Mouse (Mus musculus) embryonic facial prominence, embryonic 11.5 days (tissue): ENCODE measurements around the gene Tsen54. TPM values are rescaled to one million over a fixed set of nuclear protein-coding genes. Genes with fewer than 3 reads are reported as not detected.

Experiments used
- ATAC-seq: fragments of 200-750 bp; cut with Nextera tagmentation; replicated peaks from 2 replicates; pipeline ENCODE4 v1.8.0; 2017; ENCODE audit warnings: low read depth; ENCODE audit not compliant: insufficient number of reproducible peaks, low FRiP score, low TSS enrichment
- DNase-seq: peaks from one replicate; pipeline ENCODE4 v3.0.0-alpha.2; 2015; ENCODE audit warnings: low spot score
- H3K27ac ChIP-seq: fragments of 300-500 bp; sonication (generic); replicated peaks from 2 replicates; pipeline ENCODE4 v1.5.1; 2014; ENCODE audit warnings: mild to moderate bottlenecking, low read depth, low read length, control low read depth
- H3K27me3 ChIP-seq: fragments of 300-500 bp; sonication (generic); 2 replicates; pipeline ENCODE4 v1.6.1; 2014; ENCODE audit warnings: mild to moderate bottlenecking, low read length, moderate library complexity, mixed read lengths; ENCODE audit not compliant: control insufficient read depth, insufficient read depth
- H3K36me3 ChIP-seq: fragments of 300-500 bp; sonication (generic); replicated peaks from 2 replicates; pipeline ENCODE4 v1.6.1; 2014; ENCODE audit warnings: low read depth, mild to moderate bottlenecking, low read length, moderate library complexity, mixed read lengths; ENCODE audit not compliant: control insufficient read depth, insufficient read depth
- H3K4me1 ChIP-seq: fragments of 300-500 bp; sonication (generic); 2 replicates; pipeline ENCODE4 v1.6.1; 2014; ENCODE audit warnings: low read length, mixed read lengths; ENCODE audit not compliant: control insufficient read depth, insufficient read depth
- H3K4me2 ChIP-seq: fragments of 300-500 bp; sonication (generic); 2 replicates; pipeline ENCODE4 v1.6.1; 2014; ENCODE audit warnings: low read depth, mild to moderate bottlenecking, control low read depth, low read length, moderate library complexity
- H3K4me3 ChIP-seq: fragments of 300-500 bp; sonication (generic); 2 replicates; pipeline ENCODE4 v1.5.1; 2014; ENCODE audit warnings: low read depth, low read length, control low read depth
- H3K9ac ChIP-seq: fragments of 300-500 bp; sonication (generic); replicated peaks from 2 replicates; pipeline ENCODE4 v1.6.1; 2014; ENCODE audit warnings: mild to moderate bottlenecking, control low read depth, low read length
- H3K9me3 ChIP-seq: fragments of 300-500 bp; sonication (generic); replicated peaks from 2 replicates; pipeline ENCODE4 v1.6.1; 2016; ENCODE audit warnings: mild to moderate bottlenecking, low read length, inconsistent platforms, mixed read lengths; ENCODE audit not compliant: control insufficient read depth
- WGBS: fragments of 180-500 bp; shearing (Covaris S2); extraction: QIAGEN DNeasy Blood & Tissue Kit; methylation state at CpG from one replicate; pipeline ENCODE4 v1.1.7; 2014; 5-methylcytosine and 5-hydroxymethylcytosine counted together
- polyA plus RNA-seq: library from polyadenylated mRNA; unstranded; fragments of >200 nt; fragmentation: Nextera tagmentation; extraction: Ambion mirVana; gene quantifications from 2 replicates; pipeline ENCODE4 v1.2.1, GENCODE M21; 2014

Gene Tsen54
- polyA plus RNA-seq, 1 experiment from 2014 or later, result 22.2 TPM

DNA sequence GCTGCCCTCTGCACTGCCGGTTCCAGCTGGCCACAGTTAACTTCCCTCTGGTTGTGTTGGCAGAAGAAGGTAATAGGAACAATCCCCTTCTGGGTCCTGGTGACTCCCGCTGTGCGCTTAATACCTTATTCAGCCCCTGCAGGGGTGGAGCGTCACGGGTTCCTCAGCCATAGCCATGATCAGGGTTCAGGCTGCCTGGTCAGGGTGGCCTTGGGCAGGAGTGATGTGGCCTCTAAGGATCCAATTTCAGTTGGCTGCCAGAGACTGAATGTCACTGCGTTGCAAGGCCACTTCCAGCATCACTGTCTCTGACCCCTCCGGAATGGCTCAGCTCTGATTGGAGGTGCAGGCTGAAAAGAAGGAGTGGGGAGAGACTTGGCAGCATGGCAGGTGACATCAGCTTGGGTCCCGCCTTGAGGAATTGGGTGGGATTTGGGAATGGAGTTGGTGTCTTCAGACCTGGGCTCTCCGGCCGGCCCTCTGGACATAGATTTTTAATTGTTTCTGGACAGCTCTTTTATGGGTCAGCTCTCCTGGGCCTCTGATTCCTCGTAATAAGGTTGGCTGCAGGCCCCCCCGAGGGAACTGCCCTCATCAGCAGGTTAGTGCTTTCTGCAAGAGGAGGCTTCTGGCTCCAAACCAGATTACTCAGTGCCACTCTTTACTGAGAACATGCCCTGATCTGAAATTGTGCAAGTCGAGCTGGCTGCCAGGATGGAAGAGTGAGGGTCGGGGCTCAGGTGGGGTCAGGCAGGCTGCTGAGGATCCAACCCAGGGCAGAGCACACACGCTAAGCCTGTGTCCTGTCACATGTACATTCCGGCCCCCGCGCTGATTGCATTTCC is 38.5 kb upstream of the Tsen54 start:
- H3K4me1 ChIP-seq, result peaks cover 10% of the 10 kb centered on the region
- no peak for ATAC-seq
- no peaks in the 10 kb centered on the region for H3K36me3 ChIP-seq
- no peak overlapping the region for H3K27ac ChIP-seq
- H3K9ac ChIP-seq, result no peak overlapping the region
- WGBS, result 36% methylated on average over 18 of the region's 18 CpGs
- no peak overlapping the region for H3K4me2 ChIP-seq
- H3K27me3 ChIP-seq, result no peaks in the 10 kb centered on the region
- H3K9me3 ChIP-seq, result no peaks in the 10 kb centered on the region
- no peak overlapping the region for H3K4me3 ChIP-seq
- DNase-seq, result no peak

DNA sequence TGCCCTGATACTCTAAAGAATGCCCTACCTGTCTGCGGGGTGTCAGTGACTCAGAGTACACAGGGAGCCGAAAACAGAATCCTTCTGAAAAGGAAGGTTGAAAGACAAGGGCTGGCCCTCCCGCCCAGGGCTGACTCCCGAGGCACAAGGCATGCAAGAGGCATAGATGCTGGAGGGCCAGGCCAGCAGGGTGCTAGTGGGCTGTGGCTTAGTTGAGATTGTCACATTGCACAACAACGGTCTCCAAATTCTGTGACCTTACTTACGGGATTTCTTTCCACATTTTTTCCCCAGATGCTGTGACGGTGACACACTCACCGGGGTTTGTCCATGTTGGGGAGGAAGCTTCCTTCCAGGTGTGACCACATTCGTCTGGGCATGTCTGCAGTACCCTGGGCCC is 37.6 kb upstream of the Tsen54 start:
- Histone ChIP-seq H3K9ac (no peak overlapping the region), H3K27ac (0 out of 2 replicates have a peak overlapping the region, but pooled peaks have one; percentile 41), H3K27me3 (no peaks in the 10 kb centered on the region), H3K4me3 (no peak overlapping the region), H3K4me1 (peaks cover 10% of the 10 kb centered on the region), H3K36me3 (no peaks in the 10 kb centered on the region), H3K9me3 (no peaks in the 10 kb centered on the region), H3K4me2 (no peak overlapping the region)
- 55% methylated on average over 9 of the region's 9 CpGs for WGBS
- ATAC-seq, result no peak
- no peak for DNase-seq

DNA sequence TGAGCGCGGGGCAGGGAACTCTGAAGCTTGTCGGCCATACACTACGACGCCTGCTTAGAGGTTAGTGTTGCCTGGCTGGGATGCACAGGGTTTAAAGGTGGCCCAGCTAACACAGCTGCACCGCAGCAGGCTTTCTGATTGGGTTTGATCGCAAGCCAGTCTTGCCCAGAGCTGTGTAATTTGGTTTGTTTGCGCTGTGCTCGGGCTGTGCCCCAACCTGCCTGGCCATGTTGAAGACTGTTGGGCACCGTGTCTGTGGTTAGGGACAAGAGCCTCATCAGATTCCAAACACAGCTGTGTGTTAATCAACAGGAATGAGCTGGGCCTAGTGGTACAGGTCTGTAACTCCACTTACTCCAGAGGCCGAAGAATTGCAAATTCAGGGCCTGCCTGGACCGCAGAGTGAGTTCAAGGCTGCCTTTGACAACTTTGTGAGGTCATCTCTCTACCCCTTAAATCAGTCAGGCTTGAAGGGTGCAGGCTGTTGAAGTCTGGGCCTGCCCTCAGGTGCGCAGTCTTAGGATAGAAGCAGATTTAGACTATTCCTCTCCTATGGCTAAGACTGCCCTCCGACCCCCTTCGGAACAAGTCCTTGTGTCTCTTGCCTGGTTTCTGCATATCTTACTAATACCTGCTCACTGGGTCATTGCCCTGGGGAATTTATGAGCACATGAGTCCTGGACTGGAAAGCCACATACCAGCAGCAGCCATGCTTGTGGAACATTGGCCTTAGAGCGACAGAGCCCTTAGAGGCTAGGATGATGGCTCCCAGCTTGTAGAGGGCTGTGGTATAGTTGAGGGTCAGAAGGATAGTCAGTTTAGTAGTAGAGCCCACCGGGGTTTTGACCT is 36.8 kb upstream of the Tsen54 start:
- Histone ChIP-seq H3K9me3 (no peaks in the 10 kb centered on the region), H3K27ac (0 out of 2 replicates have a peak overlapping the region, but pooled peaks have one; percentile 41), H3K36me3 (no peaks in the 10 kb centered on the region), H3K4me2 (no peak overlapping the region), H3K4me1 (peaks cover 10% of the 10 kb centered on the region), H3K4me3 (no peak overlapping the region), H3K27me3 (no peaks in the 10 kb centered on the region), H3K9ac (no peak overlapping the region)
- DNase-seq (no peak), ATAC-seq (no peak)
- 79% methylated on average over 17 of the region's 17 CpGs for WGBS

DNA sequence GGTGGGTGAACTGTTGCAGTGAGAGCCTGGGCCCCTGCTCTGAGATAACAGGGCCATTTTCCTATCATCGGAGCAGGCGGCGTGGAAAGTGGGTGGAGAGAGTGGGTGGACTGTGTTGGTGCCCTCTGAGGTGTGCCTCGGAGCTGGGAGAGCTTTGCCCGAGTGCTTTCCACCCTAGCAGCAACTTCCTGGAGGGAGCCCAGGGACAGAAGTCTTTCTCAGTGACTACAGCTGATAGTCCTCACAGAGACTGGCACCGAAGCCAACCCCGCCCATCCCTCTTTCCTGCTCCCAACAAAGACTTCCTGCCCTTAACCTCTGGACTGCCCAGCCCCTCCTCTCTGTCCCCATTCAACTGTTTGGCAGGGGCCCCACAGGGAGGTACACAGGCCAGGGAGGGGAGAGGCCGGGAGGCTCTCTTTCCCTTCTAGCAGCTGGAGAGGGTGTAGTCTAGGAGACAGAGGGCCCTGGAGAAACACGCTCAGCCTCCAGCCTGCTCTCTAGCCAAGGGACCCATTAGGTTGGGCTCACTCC is 35.4 kb upstream of the Tsen54 start:
- Histone ChIP-seq H3K36me3 (no peaks in the 10 kb centered on the region), H3K27ac (peak overlapping the region; percentile 43; the same call in 1 of the 2 replicates), H3K4me3 (no peak overlapping the region), H3K9ac (peak overlapping the region; percentile 14; the same call in 1 of the 2 replicates), H3K27me3 (no peaks in the 10 kb centered on the region), H3K4me2 (no peak overlapping the region), H3K4me1 (peaks cover 10% of the 10 kb centered on the region), H3K9me3 (no peaks in the 10 kb centered on the region)
- peak; percentile 38 for DNase-seq
- 11% methylated on average over 9 of the region's 9 CpGs for WGBS
- ATAC-seq, result peak; percentile 77

- Histone ChIP-seq H3K9ac (0 out of 2 replicates have a peak overlapping the region, but pooled peaks have one; percentile 4), H3K27ac (no peak overlapping the region), H3K4me1 (peaks cover 8% of the 10 kb centered on the region), H3K4me3 (no peak overlapping the region), H3K9me3 (no peaks in the 10 kb centered on the region), H3K4me2 (no peak overlapping the region), H3K36me3 (no peaks in the 10 kb centered on the region; the same call in 1 of the 2 replicates), H3K27me3 (no peaks in the 10 kb centered on the region)
- DNase-seq, result peak; percentile 50
- 13% methylated on average over 20 of the region's 20 CpGs for whole genome bisulfite sequencing
- ATAC-seq, result no peak
Measured at GRCm38 (mm10) chr11:115780141-115781070, 34.1 kb upstream of the Tsen54 start.

DNA sequence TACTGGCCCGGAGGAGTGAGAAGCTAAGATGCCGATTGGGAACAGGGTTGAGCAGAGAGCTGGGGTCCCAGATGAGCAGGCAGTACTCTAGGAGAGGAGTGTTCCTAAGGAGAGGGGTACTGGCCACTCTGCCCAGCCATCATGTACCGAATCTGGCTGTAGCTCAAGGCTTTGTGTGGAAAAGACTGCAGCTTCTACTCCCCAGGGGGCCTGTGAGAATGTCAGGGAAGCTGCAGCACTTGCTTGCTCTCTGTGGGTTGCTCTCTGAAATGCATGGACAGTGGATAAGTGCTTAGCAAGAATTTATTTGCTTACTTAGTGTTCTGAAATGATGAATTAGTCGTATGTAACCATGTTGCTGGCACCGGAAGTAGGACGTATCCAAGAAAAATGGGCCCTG is 28.1 kb upstream of the Tsen54 start:
- Histone ChIP-seq H3K4me2 (no peak overlapping the region), H3K4me1 (no peaks in the 10 kb centered on the region; the same call in 1 of the 2 replicates), H3K27ac (no peak overlapping the region), H3K4me3 (no peak overlapping the region), H3K9ac (no peak overlapping the region), H3K36me3 (peaks cover 2% of the 10 kb centered on the region), H3K27me3 (no peaks in the 10 kb centered on the region), H3K9me3 (no peaks in the 10 kb centered on the region)
- ATAC-seq, result no peak
- 74% methylated on average over 6 of the region's 6 CpGs for whole genome bisulfite sequencing
- no peak for DNase-seq

DNA sequence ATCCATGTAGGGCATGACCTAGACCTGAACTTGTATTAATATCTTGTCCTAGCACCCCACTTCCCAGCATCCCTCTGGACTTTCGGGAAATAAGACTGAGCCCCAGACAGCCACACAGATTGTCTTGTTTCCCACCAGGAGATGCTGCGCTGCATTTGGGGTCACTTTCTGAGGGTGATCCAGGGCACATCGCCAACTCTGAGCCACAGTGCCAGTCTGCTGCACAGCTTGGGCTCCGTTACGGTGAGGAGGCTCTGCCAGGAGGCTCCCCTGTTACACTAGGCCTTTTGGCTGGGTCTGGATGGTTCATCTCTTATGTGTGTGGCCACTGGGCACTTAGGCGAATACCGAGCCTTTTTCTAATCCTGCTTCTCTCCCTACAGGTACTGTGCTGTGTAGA is 24.7 kb upstream of the Tsen54 start:
- no peak for ATAC-seq
- H3K4me1 ChIP-seq, result no peaks in the 10 kb centered on the region
- peaks cover 8% of the 10 kb centered on the region for H3K36me3 ChIP-seq
- H3K9ac ChIP-seq, result no peak overlapping the region
- no peak overlapping the region for H3K27ac ChIP-seq
- 92% methylated on average over 7 of the region's 7 CpGs for WGBS
- DNase-seq, result no peak
- H3K4me2 ChIP-seq, result no peak overlapping the region
- no peak overlapping the region for H3K4me3 ChIP-seq
- H3K27me3 ChIP-seq, result no peaks in the 10 kb centered on the region
- H3K9me3 ChIP-seq, result no peaks in the 10 kb centered on the region
